Mouse (Mus musculus) liver, adult 2 months (tissue): Measurements from ENCODE around the gene Sec1. TPM values are rescaled to one million over a fixed set of nuclear protein-coding genes. Genes with fewer than 3 reads are reported as not detected.
A peak's percentile ranks its signal among the peaks of the same experiment; 100 is the strongest.

Experiments used
- DNase-seq: peaks from one replicate; pipeline ENCODE4 v3.0.0-alpha.2; 2011; ENCODE audit warnings: low read depth, low spot score; ENCODE audit errors: extremely low read depth
- H3K27ac ChIP-seq: fragments of 200-500 bp; replicated peaks from 2 replicates; pipeline ENCODE4 v1.5.1; 2012; ENCODE audit warnings: low read depth, mild to moderate bottlenecking, control low read depth, inconsistent platforms, low read length; ENCODE audit not compliant: insufficient read depth
- H3K27me3 ChIP-seq: fragments of 200-500 bp; 2 replicates; pipeline ENCODE4 v1.6.1; 2012; ENCODE audit warnings: mild to moderate bottlenecking, moderate library complexity, low read length, inconsistent platforms; ENCODE audit not compliant: control insufficient read depth, insufficient read depth
- H3K36me3 ChIP-seq: fragments of 200-500 bp; 2 replicates; pipeline ENCODE4 v1.6.1; 2012; ENCODE audit warnings: low read length, inconsistent platforms; ENCODE audit not compliant: control insufficient read depth, insufficient read depth
- H3K4me1 ChIP-seq: fragments of 200-500 bp; 2 replicates; pipeline ENCODE4 v1.6.1; 2011; ENCODE audit warnings: low read length; ENCODE audit not compliant: control insufficient read depth, insufficient read depth
- H3K4me3 ChIP-seq: fragments of 200-500 bp; 2 replicates; pipeline ENCODE4 v1.5.1; 2011; ENCODE audit warnings: low read depth, mild to moderate bottlenecking, control low read depth, low read length, moderate library complexity; ENCODE audit not compliant: insufficient read depth
- H3K79me2 ChIP-seq: fragments of 200-500 bp; 2 replicates; pipeline ENCODE4 v1.6.1; 2012; ENCODE audit warnings: inconsistent platforms, mild to moderate bottlenecking, low read length, moderate library complexity; ENCODE audit not compliant: control insufficient read depth, insufficient read depth
- H3K9ac ChIP-seq: fragments of 200-500 bp; 2 replicates; pipeline ENCODE4 v1.6.1; 2012; ENCODE audit warnings: low read depth, mild to moderate bottlenecking, control low read depth, inconsistent platforms, low read length
- CTCF ChIP-seq: fragments of 200-500 bp; IDR thresholded peaks from 2 replicates; pipeline ENCODE4 v1.5.1; 2011; ENCODE audit warnings: low read depth, low read length, control low read depth
- POLR2A ChIP-seq: fragments of 200-500 bp; IDR thresholded peaks from 2 replicates; pipeline ENCODE4 v1.6.1; 2011; ENCODE audit warnings: low read length, control low read depth; ENCODE audit not compliant: insufficient read depth; ENCODE audit errors: extremely low read depth
- WGBS: fragments of 180-500 bp; shearing (Covaris S2); methylation state at CpG from one replicate; pipeline ENCODE4 v1.1.7; 2018; 5-methylcytosine and 5-hydroxymethylcytosine counted together
- polyA plus RNA-seq: library from polyadenylated mRNA; depleted of rRNA; stranded (reverse); fragments of >200 nt; gene quantifications from 2 replicates; pipeline ENCODE4 v1.2.3, GENCODE M21; 2012
- total RNA-seq: library from RNA; depleted of rRNA; stranded (reverse); fragments of >200 nt; gene quantifications from 2 replicates; pipeline ENCODE4 v1.2.3, GENCODE M21; 2014

Gene Sec1
- total and polyA plus RNA-seq, 2 experiments = not detected

GRCm38 (mm10) chr7:45713396-45713795 lies 19.2 kb upstream of the Sec1 start:
- Histone ChIP-seq H3K79me2 (peaks cover 4% of the 10 kb centered on the region; the same call in 1 of the 2 replicates), H3K36me3 (peaks cover 11% of the 10 kb centered on the region), H3K4me3 (peak overlapping the region; percentile 50), H3K27ac (peak overlapping the region; percentile 97), H3K27me3 (no peaks in the 10 kb centered on the region), H3K9ac (peak overlapping the region; percentile 75), H3K4me1 (peaks cover 40% of the 10 kb centered on the region)
- TF ChIP-seq POLR2A = no peak
- no peak for TF ChIP-seq CTCF
- 30% methylated on average over 16 of the region's 16 CpGs for WGBS
- DNase-seq = no peak

GRCm38 (mm10) chr7:45712022-45712757 lies 18.0 kb upstream of the Sec1 start:
- Histone ChIP-seq H3K27ac (peak overlapping the region; percentile 97), H3K36me3 (peaks cover 11% of the 10 kb centered on the region), H3K4me3 (peak overlapping the region; percentile 31; the same call in 1 of the 2 replicates), H3K27me3 (no peaks in the 10 kb centered on the region), H3K9ac (peak overlapping the region; percentile 59), H3K79me2 (no peaks in the 10 kb centered on the region; the same call in 1 of the 2 replicates), H3K4me1 (peaks cover 43% of the 10 kb centered on the region)
- WGBS = 57% methylated on average over 21 of the region's 21 CpGs
- DNase-seq = peak; percentile 95
- TF ChIP-seq POLR2A = peak; percentile 59; the same call in 1 of the 2 replicates
- TF ChIP-seq CTCF = no peak

- no peaks in the 10 kb centered on the region for H3K27me3 ChIP-seq
- peak overlapping the region; percentile 59 for H3K9ac ChIP-seq
- 40% methylated on average over 24 of the region's 24 CpGs for WGBS
- peaks cover 11% of the 10 kb centered on the region for H3K36me3 ChIP-seq
- peaks cover 40% of the 10 kb centered on the region for H3K4me1 ChIP-seq
- TF ChIP-seq CTCF (no peak), POLR2A (no peak)
- H3K27ac ChIP-seq = peak overlapping the region; percentile 97
- peak overlapping the region; percentile 31; the same call in 1 of the 2 replicates for H3K4me3 ChIP-seq
- peak; percentile 42 for DNase-seq
- no peaks in the 10 kb centered on the region; the same call in 1 of the 2 replicates for H3K79me2 ChIP-seq
Measured at GRCm38 (mm10) chr7:45711316-45712021, 17.3 kb upstream of the Sec1 start.

DNA sequence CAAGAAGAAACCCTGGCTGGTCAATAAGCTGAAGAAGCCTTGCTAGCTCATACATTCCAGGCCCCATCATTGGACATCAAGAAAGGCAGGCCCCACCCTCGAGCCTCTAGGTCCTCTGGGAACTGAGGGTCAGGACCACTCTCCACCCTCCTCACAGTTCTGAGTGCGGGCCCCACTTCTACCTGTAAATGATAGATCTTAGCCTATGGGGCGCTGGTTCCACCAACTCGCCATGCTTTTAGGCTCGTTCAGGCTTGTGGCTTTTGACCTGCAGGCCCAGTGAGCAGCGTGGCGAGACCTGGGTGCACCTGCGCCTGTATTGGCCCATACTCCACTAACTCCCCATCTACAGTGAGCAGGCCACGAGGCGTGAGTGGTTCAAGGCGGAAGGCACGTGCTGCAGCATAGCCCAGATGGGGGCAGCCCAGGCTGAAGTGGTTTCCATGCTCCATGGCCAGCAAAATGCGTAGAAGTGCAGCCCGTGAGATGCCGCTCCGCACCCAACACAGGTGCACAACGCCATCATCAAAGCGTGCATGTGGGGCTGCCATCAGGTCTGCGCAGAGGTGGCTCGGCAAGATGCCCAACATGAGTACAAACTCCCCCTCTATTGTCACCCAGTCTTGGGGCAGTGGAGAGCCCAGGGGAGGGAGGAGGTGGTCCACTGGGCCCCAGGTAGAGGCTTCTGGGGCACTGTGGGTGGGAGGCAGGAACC lies 16.4 kb upstream of the Sec1 start:
- H3K36me3 ChIP-seq = peaks cover 11% of the 10 kb centered on the region
- 44% methylated on average over 20 of the region's 20 CpGs for WGBS
- no peaks in the 10 kb centered on the region for H3K27me3 ChIP-seq
- H3K4me1 ChIP-seq = peaks cover 34% of the 10 kb centered on the region
- no peak overlapping the region for H3K4me3 ChIP-seq
- H3K79me2 ChIP-seq = no peaks in the 10 kb centered on the region; the same call in 1 of the 2 replicates
- peak overlapping the region; percentile 0; the same call in 1 of the 2 replicates for H3K9ac ChIP-seq
- TF ChIP-seq POLR2A = peak; percentile 25; the same call in 1 of the 2 replicates
- TF ChIP-seq CTCF = peak; percentile 13; the same call in 1 of the 2 replicates
- DNase-seq = peak; percentile 61
- H3K27ac ChIP-seq = peak overlapping the region; percentile 16; the same call in 1 of the 2 replicates

DNA sequence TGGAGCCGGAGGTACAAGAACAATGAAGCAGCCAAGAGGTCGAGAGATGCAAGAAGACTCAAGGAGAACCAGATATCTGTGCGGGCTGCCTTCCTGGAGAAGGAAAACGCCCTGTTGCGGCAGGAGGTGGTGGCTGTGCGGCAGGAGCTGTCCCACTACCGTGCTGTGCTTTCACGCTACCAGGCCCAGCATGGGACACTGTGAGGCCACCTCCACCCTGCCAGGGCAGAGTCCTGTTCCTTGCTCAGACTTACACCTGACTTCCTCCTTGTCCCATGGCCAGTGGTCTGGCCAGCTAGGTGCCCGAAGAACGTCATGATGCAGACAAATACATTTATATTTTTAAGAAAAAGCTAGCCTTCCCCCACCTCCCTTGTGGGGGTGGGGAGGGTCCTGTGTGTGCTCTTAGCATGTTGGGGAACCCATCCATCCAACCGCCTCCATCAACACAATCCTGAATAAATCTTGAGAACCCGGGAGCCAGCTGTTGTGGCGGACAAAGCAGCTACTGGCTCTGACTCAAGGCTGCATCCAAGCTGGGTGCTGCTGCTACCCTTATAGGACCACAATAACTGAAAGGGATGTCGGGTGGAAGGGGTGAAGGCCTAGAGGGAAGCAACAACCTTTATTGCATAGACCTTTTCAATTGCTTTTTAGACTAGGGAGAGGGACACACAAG lies 15.6 kb upstream of the Sec1 start:
- Histone ChIP-seq H3K27ac (peak overlapping the region; percentile 1), H3K36me3 (peaks cover 11% of the 10 kb centered on the region), H3K27me3 (no peaks in the 10 kb centered on the region), H3K4me3 (no peak overlapping the region), H3K9ac (0 out of 2 replicates have a peak overlapping the region, but pooled peaks have one; percentile 0), H3K4me1 (peaks cover 32% of the 10 kb centered on the region), H3K79me2 (no peaks in the 10 kb centered on the region; the same call in 1 of the 2 replicates)
- DNase-seq = peak; percentile 53
- TF ChIP-seq POLR2A (peak; percentile 17; the same call in 1 of the 2 replicates), CTCF (no peak)
- WGBS = 51% methylated on average over 14 of the region's 14 CpGs
